Mouse (Mus musculus): Measurements from ENCODE around the gene Cpne2. TPM values are rescaled to one million over a fixed set of nuclear protein-coding genes. Genes with fewer than 3 reads are reported as not detected.

Cpne2 gene
- polyA plus RNA-seq, 1 experiment, result 28.2 TPM

GRCm38 (mm10) chr8:94594211-94594610 is 61.4 kb downstream of the Cpne2 start:
- TF ChIP-seq CTCF (IDR thresholded peaks at IDR 0.05; ENCODE audit: extremely low read depth, insufficient read depth, low read length) (no peak), POLR2A (IDR thresholded peaks at IDR 0.05; ENCODE audit: extremely low read depth, insufficient read depth, low read length) (no peak)

GRCm38 (mm10) chr8:94600478-94600877 is 67.7 kb downstream of the Cpne2 start:
- no peak for TF ChIP-seq POLR2A (IDR thresholded peaks at IDR 0.05; ENCODE audit: extremely low read depth, insufficient read depth, low read length)
- no peak for TF ChIP-seq CTCF (IDR thresholded peaks at IDR 0.05; ENCODE audit: extremely low read depth, insufficient read depth, low read length)
- no peaks in the 10 kb centered on the region for H3K4me1 ChIP-seq (ENCODE audit: control insufficient read depth, insufficient read depth, low read length)
- H3K4me3 ChIP-seq (ENCODE audit: insufficient read depth, low read length), result peak overlapping the region; percentile 77
- H3K27ac ChIP-seq (ENCODE audit: insufficient read depth, low read length), result no peak overlapping the region

More at GRCm38 (mm10) chr8:94594211-94594610, 61.4 kb downstream of the Cpne2 start:
- H3K4me1 ChIP-seq (ENCODE audit: control insufficient read depth, insufficient read depth, low read length), result no peaks in the 10 kb centered on the region; the same call in 1 of the 2 replicates
- H3K27ac ChIP-seq (ENCODE audit: insufficient read depth, low read length), result no peak overlapping the region
- H3K4me3 ChIP-seq (ENCODE audit: insufficient read depth, low read length), result no peak overlapping the region

DNA sequence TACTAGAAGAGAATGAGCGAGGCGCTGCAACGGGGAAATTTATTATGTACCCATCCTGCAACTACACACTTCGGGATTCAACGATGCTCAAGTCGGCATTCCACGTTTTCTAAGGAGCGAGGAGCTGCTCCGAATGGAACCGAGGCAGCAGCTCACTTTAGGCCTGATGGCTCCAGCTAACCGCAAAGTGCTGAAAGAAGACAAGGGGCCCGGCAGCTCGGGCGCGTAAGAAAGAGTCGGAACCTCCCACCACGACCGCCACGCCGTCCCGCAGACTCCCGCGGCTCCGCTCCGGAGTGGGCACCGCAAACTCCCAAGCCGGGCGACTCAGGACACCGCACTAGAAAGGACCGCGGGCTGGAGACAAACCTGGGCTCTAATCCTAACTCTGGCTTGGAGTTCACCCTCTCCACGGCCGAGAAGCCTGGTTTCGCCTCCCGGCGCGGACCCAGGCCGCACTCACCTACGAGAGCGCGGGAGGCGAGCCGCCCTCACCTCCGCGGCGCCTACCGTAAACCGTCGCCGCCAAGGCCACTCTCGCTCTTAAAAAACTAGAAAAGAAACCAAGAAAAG is 68.3 kb downstream of the Cpne2 start:
- H3K4me3 ChIP-seq (ENCODE audit: insufficient read depth, low read length), result peak overlapping the region; percentile 77
- H3K4me1 ChIP-seq (ENCODE audit: control insufficient read depth, insufficient read depth, low read length), result no peaks in the 10 kb centered on the region
- H3K27ac ChIP-seq (ENCODE audit: insufficient read depth, low read length), result no peak overlapping the region
- no peak for TF ChIP-seq CTCF (IDR thresholded peaks at IDR 0.05; ENCODE audit: extremely low read depth, insufficient read depth, low read length)
- no peak for TF ChIP-seq POLR2A (IDR thresholded peaks at IDR 0.05; ENCODE audit: extremely low read depth, insufficient read depth, low read length)

DNA sequence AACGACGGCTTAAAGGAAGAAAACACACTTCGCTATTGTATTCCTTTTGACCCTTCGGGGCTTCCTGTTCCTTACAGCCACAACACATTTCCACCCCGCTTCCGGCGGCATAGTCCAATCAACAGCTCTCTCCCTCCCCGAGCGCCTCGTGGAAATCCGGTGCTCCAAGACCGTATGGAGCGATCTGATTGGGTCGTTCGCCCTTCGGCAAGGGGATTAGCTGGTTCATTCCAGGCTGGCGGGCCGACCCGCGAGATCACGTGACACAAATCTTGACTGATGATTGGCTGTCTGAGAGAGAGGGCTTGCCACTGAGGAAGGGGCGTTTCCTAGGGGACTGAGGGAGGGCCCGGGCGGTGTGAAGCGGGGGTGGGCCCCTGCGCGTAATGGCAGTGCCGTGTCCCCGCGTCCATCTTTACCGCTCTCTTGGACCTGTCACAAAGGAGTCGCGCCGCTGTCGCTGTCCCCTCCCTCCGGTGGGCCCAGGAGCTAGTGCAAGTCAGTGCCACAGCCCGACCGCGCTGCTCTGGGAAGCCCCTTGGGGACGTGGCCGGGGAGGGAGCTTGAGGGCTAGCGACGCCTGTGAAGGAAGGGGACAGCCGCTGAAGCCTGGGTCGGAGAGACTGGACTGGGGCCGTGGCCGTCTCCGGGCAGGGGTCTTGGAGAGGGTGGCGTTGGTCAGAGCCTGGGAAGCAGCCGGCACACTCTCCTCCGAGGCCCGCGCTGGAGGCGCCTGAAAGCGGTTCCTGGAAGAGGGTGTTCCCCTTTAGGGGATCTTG is 69.0 kb downstream of the Cpne2 start, which contains the start of the genes Rspry1 and Fam192a:
Gene Rspry1 (plus strand): TSS at position 331 of the 779 bp plus-strand sequence.
Gene Fam192a (minus strand): TSS at position 391 of the 779 bp plus-strand sequence.
- Histone ChIP-seq H3K4me1 (ENCODE audit: control insufficient read depth, insufficient read depth, low read length) (no peaks in the 10 kb centered on the region), H3K27ac (ENCODE audit: insufficient read depth, low read length) (peak within 1 kb of the TSS; percentile 76), H3K4me3 (ENCODE audit: insufficient read depth, low read length) (peak within 1 kb of the TSS; percentile 77)
- TF ChIP-seq CTCF (IDR thresholded peaks at IDR 0.05; ENCODE audit: extremely low read depth, insufficient read depth, low read length), result no peak
- peak; percentile 77 for TF ChIP-seq POLR2A (IDR thresholded peaks at IDR 0.05; ENCODE audit: extremely low read depth, insufficient read depth, low read length)

- TF ChIP-seq CTCF (IDR thresholded peaks at IDR 0.05; ENCODE audit: extremely low read depth, insufficient read depth, low read length) (no peak), POLR2A (IDR thresholded peaks at IDR 0.05; ENCODE audit: extremely low read depth, insufficient read depth, low read length) (no peak)
- H3K4me1 ChIP-seq (ENCODE audit: control insufficient read depth, insufficient read depth, low read length), result no peaks in the 10 kb centered on the region
- H3K27ac ChIP-seq (ENCODE audit: insufficient read depth, low read length), result peak overlapping the region; percentile 76
- H3K4me3 ChIP-seq (ENCODE audit: insufficient read depth, low read length), result peak overlapping the region; percentile 77
Measured at GRCm38 (mm10) chr8:94602471-94603131, 69.8 kb downstream of the Cpne2 start.

DNA sequence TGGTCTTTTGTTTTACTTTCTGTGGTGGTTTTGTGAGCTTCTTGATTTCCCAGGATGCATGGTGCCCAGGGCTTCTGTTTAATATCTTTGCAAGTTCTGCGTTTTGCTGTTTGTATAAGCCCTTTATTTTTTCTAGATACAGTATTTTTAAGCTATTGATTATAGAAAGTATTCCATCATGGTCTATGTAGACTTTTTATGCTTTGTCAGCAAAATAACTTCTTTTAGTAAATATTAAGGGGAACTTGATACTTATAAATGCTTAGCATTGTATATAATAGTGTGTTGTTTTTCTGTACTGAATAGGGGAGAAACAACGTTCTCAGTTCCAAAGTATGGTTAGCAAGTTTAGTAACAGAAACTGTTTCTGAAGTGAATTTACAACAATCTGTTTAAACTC is 71.2 kb downstream of the Cpne2 start:
- no peak for TF ChIP-seq POLR2A (IDR thresholded peaks at IDR 0.05; ENCODE audit: extremely low read depth, insufficient read depth, low read length)
- no peak for TF ChIP-seq CTCF (IDR thresholded peaks at IDR 0.05; ENCODE audit: extremely low read depth, insufficient read depth, low read length)
- Histone ChIP-seq H3K4me3 (ENCODE audit: insufficient read depth, low read length) (no peak overlapping the region), H3K4me1 (ENCODE audit: control insufficient read depth, insufficient read depth, low read length) (no peaks in the 10 kb centered on the region), H3K27ac (ENCODE audit: insufficient read depth, low read length) (no peak overlapping the region)

- TF ChIP-seq POLR2A (IDR thresholded peaks at IDR 0.05; ENCODE audit: extremely low read depth, insufficient read depth, low read length), result no peak
- TF ChIP-seq CTCF (IDR thresholded peaks at IDR 0.05; ENCODE audit: extremely low read depth, insufficient read depth, low read length), result 0 out of 2 replicates have a peak, but pooled peaks have one; percentile 1
- Histone ChIP-seq H3K27ac (ENCODE audit: insufficient read depth, low read length) (no peak overlapping the region), H3K4me1 (ENCODE audit: control insufficient read depth, insufficient read depth, low read length) (no peaks in the 10 kb centered on the region), H3K4me3 (ENCODE audit: insufficient read depth, low read length) (no peak overlapping the region)
Measured at GRCm38 (mm10) chr8:94607064-94607463, 74.3 kb downstream of the Cpne2 start.

Other genes starting within 250 kb of the Cpne2 start
- gene Slc12a3, start 203.8 kb upstream of the Cpne2 start, polyA plus RNA-seq (2012; rRNA removed), result 0.66 and 1.0 TPM in 2 replicates
- 90.6 and 97.8 TPM in 2 replicates for gene Herpud1, start 146.6 kb upstream of the Cpne2 start, polyA plus RNA-seq (2012; rRNA removed)
- gene Nlrc5, start 98.6 kb upstream of the Cpne2 start, polyA plus RNA-seq (2012; rRNA removed), result 0.94 and 1.0 TPM in 2 replicates
- gene Rspry1, start 68.9 kb downstream of the Cpne2 start, polyA plus RNA-seq (2012; rRNA removed), result 18.0 and 19.8 TPM in 2 replicates
- 50.2 and 51.1 TPM in 2 replicates for gene Fam192a, start 69.0 kb downstream of the Cpne2 start, polyA plus RNA-seq (2012; rRNA removed)
- gene Arl2bp, start 133.6 kb downstream of the Cpne2 start, polyA plus RNA-seq (2012; rRNA removed), result 234 and 235 TPM in 2 replicates
- gene Pllp, start 163.3 kb downstream of the Cpne2 start, polyA plus RNA-seq (2012; rRNA removed), result 165 and 190 TPM in 2 replicates
- gene Ccl22, start 212.6 kb downstream of the Cpne2 start, polyA plus RNA-seq (2012; rRNA removed), result 0.33 and 0.34 TPM in 2 replicates
- 654 and 664 TPM in 2 replicates for gene Cx3cl1, start 239.0 kb downstream of the Cpne2 start, polyA plus RNA-seq (2012; rRNA removed)